Mouse (Mus musculus) frontal cortex, postnatal 14 days (tissue): ENCODE data around the gene Exosc10.

Source experiments
- DNase-seq, 2 experiments: peaks; one replicate each; pipeline ENCODE4 v3.0.0; 2022; ENCODE audit warnings: low spot score in 2 of 2

The Exosc10 gene

DNA sequence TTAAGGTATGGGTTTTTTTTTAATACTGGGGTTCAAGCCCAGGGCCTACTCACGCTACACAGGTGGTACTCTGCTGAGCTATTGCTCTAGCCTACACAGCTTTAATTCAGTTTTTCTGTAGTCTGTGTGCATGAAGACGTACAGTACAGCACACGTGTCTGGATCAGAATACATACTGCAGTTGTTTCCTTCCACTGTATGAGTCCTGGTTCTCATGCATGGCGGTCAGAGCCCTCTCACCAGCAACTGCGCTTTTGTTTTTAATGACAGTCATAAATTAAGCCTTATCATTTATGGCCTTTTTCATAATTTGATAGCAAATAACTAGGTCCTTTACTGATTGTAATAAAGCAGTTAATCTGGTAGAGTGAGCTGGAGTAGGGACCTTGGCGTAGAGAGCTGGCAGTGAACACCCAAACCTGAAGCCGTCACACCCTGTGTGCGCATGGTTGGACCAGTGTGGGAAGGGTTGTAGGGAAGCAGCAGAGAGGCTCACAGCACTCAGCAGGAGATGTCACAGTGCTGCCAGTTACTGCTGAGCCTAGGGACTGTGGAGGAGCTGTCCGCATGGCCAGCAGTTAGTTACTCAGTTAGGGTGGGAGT is 12.6 kb downstream of the Exosc10 start:
- DNase-seq = no peak

DNA sequence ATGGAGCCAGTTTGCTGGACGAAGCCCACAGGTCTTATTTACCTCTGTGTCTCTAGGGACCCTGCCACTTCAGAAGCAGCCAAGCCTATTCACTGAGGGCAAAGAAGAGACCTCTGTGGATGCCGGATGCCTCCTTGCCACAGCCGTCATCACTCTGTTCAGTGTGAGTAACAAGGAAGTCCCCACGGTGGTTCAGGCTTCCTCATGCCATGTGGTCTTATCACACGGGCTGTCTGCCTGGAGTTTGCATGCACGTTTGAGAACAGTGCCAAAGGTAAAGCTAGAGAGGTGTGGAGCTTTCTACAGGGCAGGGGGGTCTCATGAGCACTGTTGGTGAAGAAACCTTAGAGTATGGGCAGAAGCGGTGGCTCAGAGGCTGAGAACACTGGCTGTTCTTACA is 15.0 kb downstream of the Exosc10 start:
- no peak for DNase-seq

DNA sequence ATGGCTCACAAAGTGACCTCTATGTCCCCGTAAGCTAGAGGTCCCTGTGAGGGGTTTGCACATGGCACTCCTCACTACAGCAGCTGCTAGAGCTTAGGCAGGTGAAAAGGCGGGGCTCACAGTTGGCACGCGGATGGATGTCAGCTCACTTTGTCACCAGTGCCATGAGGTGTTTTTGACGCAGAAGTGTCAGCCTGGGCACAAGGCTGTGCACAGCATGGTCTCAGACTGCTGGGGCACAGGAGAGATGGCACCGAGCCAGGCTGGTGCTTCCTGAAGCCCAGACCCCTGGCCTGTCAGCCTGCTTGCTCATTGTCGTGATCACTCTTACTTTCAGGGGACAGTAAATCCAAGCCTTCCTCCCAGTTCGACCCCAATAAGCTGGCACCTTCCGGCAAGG is 22.5 kb downstream of the Exosc10 start:
- no peak for DNase-seq

DNA sequence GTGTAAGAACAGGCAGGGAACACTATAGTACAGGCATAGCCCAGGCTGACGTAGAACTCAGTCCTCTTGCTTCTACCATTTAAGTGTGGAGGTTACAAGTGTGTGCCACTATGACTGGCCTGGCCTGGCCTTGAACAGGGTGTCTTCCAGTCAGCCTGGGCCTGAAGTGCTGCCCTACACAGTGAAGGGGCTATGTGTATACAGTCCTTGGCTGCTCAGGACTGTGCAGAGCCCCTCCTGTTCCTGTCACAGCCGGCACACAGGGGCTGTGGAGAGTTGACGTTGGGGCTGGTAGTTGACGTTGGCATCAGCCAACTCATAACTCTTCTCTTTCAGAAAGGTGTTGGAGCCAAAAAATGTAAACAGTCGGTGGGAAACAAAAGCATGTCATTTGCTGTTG is 23.2 kb downstream of the Exosc10 start:
- no peak for DNase-seq

DNA sequence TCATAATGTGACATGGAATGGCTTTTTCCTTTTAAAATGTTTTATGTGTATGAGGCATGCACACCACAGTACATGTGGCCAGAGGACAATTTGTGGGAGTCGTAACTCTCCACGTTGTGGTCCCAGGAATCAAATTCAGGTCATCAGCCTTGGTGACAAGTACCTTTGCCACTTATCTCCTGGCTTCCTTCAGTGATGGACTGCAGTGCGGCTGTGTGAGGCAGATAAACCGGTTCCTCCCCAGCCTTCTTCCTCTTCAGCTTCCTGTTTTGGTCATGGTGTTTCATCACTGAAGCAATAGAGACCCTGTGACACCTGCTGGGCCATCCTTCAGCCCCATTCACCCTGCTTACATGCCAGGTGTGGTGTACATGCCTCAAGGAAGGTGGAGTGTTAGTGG is 25.0 kb downstream of the Exosc10 start:
- no peak for DNase-seq

DNA sequence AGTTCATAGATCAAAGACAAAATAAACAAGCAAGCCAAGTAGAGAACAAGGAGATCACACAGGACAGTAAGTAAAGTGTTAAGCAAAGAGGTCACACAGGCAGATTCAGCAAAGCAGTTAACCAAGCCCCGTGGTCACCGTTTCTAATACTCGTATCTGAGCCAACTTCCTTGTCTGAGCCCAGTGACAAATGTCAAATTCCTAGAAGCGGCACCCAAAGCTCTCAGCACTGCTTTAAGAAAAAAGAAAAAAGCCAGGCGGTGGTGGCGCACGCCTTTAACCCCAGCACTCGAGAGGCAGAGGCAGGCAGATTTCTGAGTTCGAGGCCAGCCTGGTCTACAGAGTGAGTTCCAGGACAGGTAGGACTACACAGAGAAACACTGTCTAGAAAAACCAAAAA is 28.4 kb downstream of the Exosc10 start:
- DNase-seq = no peak

DNA sequence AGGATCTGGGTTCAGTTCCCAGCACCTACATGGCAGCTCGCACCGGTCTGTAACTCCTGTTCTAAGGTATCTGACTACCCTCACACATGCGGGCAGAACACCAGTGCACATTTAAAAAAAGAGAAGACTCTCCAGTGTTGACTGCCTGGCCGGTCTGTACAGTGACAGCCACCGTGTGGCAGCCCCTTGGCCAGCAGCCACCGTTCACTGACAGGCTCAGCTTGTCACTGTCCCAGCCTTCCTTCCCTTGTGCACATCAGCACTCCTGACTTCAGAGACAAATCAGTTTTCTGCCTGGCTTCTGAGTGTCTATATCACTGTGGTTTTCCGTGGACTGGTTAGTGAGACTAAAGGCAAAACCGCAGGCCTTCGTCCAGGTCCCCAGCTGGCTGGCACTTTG is 30.6 kb downstream of the Exosc10 start:
- no peak for DNase-seq

DNA sequence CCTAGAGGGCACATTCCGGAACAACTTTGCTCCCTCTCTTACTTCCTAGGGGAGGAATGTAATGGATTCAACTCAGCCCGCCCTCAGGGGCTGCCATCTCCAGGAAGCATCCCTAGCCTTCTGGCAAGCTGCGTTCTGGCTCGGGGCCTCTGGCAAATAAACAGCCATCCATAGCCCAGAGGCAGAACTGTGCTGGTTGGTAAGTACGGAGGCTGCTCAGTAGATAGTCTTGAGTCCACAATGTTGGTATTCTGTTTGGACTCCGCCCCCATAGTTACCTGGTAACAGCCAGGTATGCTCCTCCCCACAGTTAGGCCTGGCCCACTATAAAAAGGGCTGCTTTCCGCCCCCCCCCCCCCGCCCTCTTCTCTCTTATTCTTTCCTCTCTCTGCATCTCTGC is 31.3 kb downstream of the Exosc10 start:
- no peak for DNase-seq

DNA sequence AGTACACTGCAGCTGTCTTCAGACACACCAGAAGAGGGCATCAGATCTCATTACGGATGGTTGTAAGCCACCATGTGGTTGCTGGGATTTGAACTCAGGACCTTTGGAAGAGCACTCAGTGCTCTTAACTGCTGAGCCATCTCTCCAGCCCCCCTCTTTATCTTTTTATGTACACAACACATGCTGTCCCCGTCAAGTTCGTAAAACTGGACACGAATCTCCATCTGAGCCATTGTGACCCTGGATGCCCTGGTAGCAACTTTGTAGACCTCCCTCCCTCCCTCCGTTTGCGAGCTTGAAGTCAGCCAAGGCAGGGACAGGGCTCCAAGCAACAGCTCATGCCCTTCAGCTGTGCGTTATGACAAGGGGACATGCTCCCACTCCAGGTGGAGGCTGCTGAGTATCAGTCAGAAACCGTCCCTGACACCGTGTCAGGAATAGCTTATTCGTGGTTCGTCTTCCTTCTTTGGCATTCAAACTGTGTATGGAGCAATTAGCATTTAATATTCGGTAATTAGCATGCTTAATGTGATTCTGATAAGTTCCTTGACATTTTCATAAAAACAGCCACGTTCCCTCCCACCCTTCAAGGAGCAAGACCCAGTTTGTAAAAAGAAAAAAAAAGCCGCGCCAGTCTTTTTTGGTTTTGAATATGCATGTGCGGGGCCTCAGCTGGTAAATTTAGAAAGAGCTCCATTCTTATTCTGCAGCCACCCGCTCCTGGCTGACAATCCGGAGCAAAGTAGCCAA is 32.4 kb downstream of the Exosc10 start:
- DNase-seq = no peak

DNA sequence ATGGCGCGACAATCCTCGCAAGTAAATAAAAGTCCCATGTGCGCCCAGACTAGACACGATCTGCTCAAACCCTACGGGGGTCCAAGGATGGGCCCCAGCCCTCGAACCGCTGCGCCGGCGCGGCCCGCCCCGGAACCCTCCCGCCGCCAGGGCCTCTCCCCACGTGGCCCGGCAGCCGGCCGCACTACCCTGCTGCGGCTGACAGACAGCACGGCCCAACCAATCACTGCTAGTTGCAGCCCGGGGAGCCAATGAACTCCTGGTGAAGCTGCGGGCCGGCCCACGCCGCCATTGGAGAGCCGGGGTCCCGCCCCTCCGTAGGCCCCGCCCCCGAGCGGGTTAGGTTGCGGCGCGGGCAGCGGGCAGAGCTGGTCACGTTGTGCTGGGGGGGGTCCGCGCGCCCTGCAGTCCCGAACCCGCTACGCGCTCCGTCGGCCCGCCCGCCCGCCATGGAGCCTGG is 33.0 kb downstream of the Exosc10 start, which contains the start of gene Srm:
TSS of gene Srm (plus strand) at position 333 of the 460 bp plus-strand sequence.
- DNase-seq = peak; percentile 96 to 97

DNA sequence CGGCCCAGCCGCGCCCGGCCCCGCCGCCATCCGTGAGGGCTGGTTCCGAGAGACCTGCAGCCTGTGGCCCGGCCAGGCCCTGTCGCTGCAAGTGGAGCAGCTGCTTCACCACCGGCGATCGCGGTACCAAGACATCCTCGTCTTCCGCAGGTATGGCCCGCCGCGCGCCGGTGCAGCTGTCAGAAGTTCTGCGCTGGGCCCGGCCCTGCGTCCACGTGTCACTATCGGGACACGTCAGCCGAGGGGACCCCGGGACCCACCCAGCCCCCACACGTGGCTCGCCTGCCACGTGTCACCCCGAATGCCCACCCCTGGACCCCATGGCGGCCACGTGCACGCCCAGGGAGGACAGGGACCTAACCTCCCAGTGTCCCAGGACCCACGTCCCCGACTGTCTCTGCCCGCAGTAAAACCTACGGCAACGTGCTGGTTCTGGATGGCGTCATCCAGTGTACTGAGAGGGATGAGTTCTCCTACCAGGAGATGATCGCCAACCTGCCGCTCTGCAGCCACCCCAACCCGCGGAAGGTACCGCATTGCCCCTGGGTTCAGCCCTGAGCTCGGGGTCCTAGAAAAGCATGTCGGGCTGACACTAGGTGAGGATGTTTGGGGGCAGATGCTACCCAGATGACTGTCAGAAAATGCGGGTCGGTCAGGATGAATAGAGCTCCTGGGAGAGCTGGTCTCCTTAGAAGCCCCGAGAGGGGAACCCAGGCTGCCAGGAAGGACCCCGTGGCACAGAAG is 33.6 kb downstream of the Exosc10 start:
- DNase-seq = peak in 1 of 2 experiments; percentile 37

DNA sequence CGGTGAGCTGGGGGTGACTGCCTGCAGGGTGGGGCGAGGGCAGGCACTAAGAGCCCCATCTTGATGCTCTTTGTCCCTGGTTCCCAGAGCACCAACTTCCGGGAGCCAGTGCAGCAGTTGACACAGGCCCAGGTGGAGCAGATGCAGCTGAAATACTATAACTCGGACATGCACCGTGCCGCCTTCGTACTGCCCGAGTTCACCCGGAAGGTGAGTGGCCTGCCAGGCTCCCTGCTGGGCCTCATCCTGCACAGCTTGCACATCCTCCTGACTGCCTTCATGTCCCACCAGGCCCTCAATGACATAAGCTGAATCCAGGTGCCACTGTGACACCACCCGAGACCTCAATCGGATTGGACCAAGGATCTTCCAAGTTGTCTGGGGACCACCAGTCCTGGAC is 35.8 kb downstream of the Exosc10 start:
- DNase-seq = no peak

DNA sequence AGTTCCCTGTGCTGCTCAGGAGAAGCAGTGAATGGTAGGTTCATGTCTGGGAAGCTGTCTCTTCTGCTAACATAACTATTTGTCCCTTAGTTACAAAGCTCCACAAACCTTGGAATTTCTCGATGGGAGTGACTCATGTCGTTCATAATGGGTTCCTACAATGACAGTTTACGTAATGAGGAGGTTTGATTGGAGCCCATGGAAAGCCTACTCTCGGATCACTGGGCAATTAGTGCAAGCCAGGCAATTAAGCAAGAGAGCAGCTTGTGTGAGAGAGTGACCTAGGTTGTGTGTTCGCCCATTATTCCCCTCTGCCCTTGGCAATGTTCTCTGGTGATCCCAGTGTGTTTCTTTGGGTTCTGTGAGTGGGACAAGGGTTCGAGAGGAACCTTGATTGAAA is 37.7 kb downstream of the Exosc10 start:
- DNase-seq = no peak

DNA sequence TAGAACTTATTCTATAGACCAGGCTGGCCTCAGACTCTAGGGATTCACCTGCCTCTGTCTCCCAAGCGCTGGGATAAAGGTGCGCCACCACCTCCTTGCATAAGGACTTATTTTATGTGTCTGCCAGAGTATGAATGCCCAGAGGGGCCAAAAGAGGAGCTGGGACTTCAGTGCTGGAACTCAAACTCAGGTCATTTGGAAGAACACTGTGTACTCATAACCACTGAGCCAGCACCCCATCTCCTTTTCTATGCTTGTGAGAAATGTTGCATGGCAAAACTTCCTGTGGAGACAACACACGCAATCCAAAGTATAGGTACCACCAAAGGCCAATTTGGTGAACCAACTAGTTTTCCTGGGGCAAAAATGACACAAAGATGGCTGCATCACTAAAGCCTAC is 38.5 kb downstream of the Exosc10 start:
- DNase-seq = no peak

DNA sequence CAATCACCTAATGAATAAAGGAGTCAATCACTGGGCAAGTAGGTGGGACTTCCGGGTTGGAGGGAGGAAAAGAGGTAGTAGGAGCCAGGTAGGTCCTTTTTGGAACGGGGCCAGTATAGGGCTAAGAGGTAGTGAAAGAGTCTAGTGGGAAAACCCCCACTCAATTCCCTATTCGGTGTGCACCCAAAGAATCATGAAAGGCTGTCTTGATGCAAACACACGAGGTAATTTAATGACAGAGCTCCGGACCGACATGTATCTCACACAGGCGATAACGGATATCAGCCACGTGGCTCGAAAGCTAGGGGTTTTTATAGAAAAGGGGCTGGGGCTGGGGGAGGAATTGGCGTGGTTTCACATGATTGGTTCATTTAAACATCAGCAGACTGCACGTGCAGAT is 40.6 kb downstream of the Exosc10 start:
- no peak for DNase-seq

DNA sequence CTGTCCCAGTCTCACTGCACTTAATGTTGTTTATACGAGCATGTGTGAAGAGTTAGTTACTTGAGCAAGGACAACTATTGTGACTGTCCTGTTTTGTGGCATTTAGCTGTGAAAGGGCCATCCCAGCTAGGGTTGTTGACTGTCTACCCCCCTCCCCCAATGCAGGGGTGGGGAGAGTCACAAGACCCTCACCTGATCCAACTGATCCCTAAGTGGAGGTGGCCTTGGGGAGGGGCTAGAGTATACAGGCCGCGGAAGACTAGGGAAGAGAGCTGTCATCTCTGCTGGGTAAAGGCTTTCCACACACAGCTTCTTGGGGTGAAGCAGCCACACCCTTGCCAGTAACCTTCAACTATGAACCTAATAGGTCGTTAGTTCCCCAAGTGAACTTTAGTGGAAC is 42.1 kb downstream of the Exosc10 start:
- DNase-seq = no peak

DNA sequence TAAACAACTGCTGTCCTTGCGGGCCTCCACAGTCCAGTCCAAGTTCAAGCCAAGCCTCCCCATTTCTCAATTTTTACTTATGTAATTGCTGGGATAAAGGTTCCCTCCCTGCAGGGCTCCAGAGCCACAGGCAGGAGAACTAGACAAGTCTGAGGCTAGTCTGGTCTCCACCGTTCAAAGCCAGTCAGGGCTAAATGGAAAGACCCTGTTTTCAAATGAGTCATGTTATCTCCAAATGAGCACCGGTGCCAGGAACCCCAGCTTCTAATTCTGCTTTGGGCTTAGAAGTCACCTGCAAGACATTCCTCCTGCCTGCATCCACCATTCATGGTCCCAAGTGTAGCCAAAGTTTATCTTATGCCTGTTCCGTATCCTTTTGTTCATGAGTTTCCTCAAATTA is 43.6 kb downstream of the Exosc10 start:
- no peak for DNase-seq

DNA sequence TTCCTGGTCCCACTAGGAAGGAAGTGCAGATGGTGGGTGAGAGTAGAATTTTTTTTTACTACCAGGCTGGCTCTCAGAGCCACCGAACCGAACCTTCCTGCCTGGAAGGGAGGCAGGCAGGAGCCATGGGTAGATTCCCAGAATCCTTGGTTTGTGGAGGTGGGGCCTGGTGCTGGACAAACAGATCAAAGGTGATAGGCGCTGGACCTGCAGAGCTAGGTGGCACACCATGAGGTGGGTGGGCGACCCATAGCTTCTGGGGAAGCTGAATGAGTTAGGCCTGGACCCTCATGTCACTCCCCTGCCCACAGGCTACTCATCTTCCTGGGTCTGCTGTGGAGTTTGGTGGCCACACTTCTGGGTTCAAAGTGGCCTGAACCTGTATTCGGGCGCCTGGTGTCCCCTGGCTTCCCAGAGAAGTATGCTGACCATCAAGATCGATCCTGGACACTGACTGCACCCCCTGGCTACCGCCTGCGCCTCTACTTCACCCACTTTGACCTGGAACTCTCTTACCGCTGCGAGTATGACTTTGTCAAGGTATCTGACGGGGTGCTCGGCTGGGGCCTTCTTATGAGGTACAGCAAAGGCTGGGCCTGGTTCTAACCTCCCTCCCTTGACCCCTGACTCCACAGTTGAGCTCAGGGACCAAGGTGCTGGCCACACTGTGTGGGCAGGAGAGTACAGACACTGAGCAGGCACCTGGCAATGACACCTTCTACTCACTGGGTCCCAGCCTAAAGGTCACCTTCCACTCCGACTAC is 44.3 kb downstream of the Exosc10 start, which contains the start of gene Masp2:
TSS of gene Masp2 (plus strand) at position 198 of the 764 bp plus-strand sequence.
- no peak for DNase-seq

DNA sequence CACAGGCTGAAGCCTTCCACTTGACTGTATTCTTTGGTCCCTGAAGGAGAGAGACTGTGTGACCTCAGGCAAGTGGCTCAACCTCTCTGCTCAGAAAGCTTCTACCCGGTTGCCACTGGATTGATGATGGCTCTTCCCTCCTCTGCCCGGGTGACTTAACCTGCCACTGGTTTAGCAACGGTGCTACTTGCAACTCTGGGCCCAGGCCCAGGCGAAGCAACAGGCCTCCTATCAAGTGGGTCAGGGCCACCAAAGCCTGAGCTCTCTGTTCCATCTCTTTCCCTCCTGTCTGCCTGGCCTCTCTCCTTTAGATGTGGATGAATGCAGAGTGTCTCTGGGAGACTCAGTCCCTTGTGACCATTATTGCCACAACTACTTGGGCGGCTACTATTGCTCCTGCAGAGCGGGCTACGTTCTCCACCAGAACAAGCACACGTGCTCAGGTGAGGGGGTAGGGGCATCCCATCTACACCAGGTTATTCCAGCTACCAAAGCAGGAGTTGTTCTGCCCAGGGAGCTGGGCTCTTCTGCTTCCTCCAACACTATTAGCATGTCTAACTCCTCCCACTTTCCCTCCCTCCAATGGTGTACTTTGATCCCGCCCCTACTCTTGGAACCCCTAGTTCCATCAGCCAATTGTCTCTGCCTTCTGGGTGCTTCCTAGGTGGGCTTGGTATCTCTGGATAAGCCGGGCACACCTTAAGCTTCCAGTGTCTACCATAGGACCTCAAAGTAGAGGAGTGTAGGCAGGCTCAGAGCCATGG is 45.3 kb downstream of the Exosc10 start:
- DNase-seq = no peak

DNA sequence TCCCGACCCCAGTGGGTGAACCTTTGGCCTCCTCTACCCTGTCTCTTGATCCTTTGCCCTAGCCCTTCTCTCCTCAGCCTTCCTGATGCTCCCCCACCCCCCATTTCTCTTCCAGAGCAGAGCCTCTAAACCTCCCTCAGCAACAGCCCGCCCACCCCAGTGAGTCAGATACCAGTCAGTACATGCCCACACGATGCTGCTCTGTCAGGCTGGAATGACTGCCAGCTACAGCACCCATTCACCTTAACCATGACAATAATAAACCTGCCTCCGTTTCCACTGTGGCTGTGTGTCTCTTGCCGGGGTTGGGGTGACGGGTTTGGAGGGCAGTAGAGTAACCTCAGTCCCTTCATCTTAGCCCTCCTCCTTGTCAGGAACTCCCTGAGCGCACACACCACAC is 45.9 kb downstream of the Exosc10 start:
- peak; percentile 42 to 48 for DNase-seq

DNA sequence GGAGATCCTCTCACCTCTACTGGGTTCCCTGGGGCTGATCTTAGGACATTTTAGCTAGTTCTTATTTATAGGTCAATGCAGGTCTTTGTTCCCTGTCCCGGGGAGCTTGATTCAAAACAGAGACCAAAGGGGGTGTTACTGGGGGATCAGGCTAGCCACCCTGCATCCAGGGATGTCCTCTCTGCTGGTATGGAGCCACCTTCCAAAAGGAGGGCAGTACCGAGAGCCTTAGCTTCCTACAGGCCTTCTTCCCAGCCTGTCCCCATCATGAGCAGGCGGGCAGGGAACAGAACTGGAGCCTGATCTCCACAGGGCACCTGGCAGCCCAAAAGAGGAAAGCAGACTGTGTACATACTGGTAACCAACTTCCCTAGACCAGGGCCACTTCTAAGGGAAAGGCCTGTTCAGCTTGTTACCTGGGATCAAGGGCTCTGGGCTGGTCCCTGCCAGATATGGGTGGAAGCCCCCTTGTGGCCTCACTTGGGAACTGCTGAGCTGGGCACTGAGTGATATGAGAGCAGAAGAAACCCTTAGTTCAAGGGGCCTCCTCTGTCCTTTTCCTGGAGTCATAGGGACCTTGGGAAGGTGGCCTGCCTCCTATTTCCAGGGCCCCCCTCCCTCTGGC is 46.4 kb downstream of the Exosc10 start:
- peak in 1 of 2 experiments; percentile 61 for DNase-seq
